Mouse (Mus musculus): ENCODE results near the gene Atp8a2. TPM values are rescaled to one million over a fixed set of nuclear protein-coding genes. Genes with fewer than 3 reads are reported as not detected.

Gene Atp8a2
- polyA plus RNA-seq, 1 experiment, result 0.01 TPM

DNA sequence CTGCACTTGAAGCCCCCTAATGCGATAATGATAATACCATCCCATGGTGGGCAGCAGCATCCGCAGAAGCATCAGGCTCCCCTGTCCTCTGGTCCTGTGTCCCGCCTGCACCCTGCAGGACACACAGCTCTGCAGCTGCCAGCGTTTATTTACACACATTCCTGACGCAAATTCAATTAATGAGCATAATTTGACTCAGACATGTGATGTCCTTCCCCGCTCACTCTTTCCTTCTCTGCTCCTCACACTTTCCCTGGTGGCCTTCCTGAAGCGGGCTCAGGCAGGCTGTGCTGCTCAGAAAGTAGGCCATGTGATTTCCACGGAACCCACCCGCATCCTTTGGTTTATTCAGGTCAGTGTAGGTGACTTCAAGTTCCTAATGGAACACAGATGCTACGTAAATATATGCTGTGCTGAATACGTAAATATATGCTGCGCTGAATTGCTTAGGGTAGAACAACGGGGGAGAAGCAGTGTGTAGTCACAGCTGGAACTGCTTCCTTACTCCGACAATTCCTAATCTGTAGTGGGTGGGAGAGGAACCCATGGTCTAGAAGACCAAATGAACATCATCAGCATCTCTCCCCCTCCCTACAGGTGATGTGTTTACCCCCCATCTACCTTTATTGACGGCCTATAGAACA lies 437.7 kb downstream of the Atp8a2 start:
- TF ChIP-seq TAL1 (IDR thresholded peaks at IDR 0.05; ENCODE audit: low read length) (no peak), GATA1 (IDR thresholded peaks at IDR 0.05; ENCODE audit: low read length) (no peak)
- Histone ChIP-seq H3K4me3 (replicated peaks) (no peak overlapping the region), H3K27me3 (ENCODE audit: control insufficient read depth) (no peaks in the 10 kb centered on the region), H3K9me3 (ENCODE audit: control insufficient read depth, low read length) (no peaks in the 10 kb centered on the region), H3K36me3 (ENCODE audit: control insufficient read depth) (no peaks in the 10 kb centered on the region), H3K4me1 (ENCODE audit: control insufficient read depth) (no peaks in the 10 kb centered on the region)

GRCm38 (mm10) chr14:59752401-59752800 lies 444.6 kb downstream of the Atp8a2 start:
- H3K36me3 ChIP-seq (ENCODE audit: control insufficient read depth), result no peaks in the 10 kb centered on the region
- TF ChIP-seq TAL1 (IDR thresholded peaks at IDR 0.05; ENCODE audit: low read length), result no peak
- TF ChIP-seq GATA1 (IDR thresholded peaks at IDR 0.05; ENCODE audit: low read length), result no peak

DNA sequence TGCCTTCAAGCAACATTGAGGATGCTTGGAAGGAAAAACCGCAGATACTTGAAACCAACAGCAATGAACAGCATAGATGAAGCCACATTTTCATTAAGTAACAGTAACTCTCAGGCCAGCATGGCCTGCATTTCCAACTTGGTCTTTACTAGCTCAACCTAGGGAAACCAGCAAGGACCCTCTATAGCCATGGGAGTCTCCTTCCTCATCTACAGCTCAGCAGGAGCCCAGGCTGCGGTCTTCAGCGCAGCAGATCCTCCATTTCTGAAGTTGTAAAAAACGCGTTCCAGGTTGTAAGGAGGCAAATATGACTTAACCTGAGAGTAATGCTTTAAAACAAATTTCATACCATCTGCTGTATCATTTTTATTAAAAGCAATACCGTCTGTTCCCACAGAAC lies 447.0 kb downstream of the Atp8a2 start:
- no peak for TF ChIP-seq TAL1 (IDR thresholded peaks at IDR 0.05; ENCODE audit: low read length)
- no peak for TF ChIP-seq GATA1 (IDR thresholded peaks at IDR 0.05; ENCODE audit: low read length)
- H3K9me3 ChIP-seq (ENCODE audit: control insufficient read depth, low read length), result no peaks in the 10 kb centered on the region
- H3K36me3 ChIP-seq (ENCODE audit: control insufficient read depth), result no peaks in the 10 kb centered on the region

More at GRCm38 (mm10) chr14:59752401-59752800, 444.6 kb downstream of the Atp8a2 start:
- no peak overlapping the region for H3K4me3 ChIP-seq (replicated peaks)
- H3K4me1 ChIP-seq (ENCODE audit: control insufficient read depth), result no peaks in the 10 kb centered on the region
- no peaks in the 10 kb centered on the region for H3K27me3 ChIP-seq (ENCODE audit: control insufficient read depth)
- no peaks in the 10 kb centered on the region for H3K9me3 ChIP-seq (ENCODE audit: control insufficient read depth, low read length)

DNA sequence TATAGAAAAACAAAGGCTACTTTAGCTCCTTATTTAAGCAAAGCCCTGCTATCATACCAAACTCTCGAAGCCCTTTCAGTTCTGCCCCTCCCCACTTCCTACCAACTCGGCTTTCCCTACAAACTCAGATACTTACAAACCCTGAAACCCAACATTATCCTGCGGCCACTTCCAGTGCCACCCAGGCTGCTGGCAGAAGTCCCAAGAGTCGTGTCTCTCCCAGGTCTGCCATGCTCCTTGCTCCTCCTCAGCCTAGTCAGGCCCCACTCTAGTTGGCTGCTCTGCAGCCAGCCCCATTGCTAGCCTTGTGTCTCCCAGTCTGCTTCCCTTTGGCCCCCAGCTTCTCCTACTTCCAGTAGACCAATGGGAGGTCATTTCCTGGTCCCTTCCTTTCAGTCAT lies 451.3 kb downstream of the Atp8a2 start:
- H3K4me3 ChIP-seq (replicated peaks), result no peak overlapping the region
- H3K27me3 ChIP-seq (ENCODE audit: control insufficient read depth), result no peaks in the 10 kb centered on the region
- no peaks in the 10 kb centered on the region for H3K9me3 ChIP-seq (ENCODE audit: control insufficient read depth, low read length)
- TF ChIP-seq GATA1 (IDR thresholded peaks at IDR 0.05; ENCODE audit: low read length) (no peak), TAL1 (IDR thresholded peaks at IDR 0.05; ENCODE audit: low read length) (no peak)
- H3K4me1 ChIP-seq (ENCODE audit: control insufficient read depth), result no peaks in the 10 kb centered on the region
- no peaks in the 10 kb centered on the region for H3K36me3 ChIP-seq (ENCODE audit: control insufficient read depth)

More for the DNA sequence above, 447.0 kb downstream of the Atp8a2 start:
- H3K4me1 ChIP-seq (ENCODE audit: control insufficient read depth), result no peaks in the 10 kb centered on the region
- H3K4me3 ChIP-seq (replicated peaks), result no peak overlapping the region
- no peaks in the 10 kb centered on the region for H3K27me3 ChIP-seq (ENCODE audit: control insufficient read depth)

- H3K27me3 ChIP-seq (ENCODE audit: control insufficient read depth), result no peaks in the 10 kb centered on the region
- no peaks in the 10 kb centered on the region for H3K4me1 ChIP-seq (ENCODE audit: control insufficient read depth)
- TF ChIP-seq GATA1 (IDR thresholded peaks at IDR 0.05; ENCODE audit: low read length), result no peak
- TF ChIP-seq TAL1 (IDR thresholded peaks at IDR 0.05; ENCODE audit: low read length), result no peak
- H3K9me3 ChIP-seq (ENCODE audit: control insufficient read depth, low read length), result no peaks in the 10 kb centered on the region
- H3K36me3 ChIP-seq (ENCODE audit: control insufficient read depth), result no peaks in the 10 kb centered on the region
- H3K4me3 ChIP-seq (replicated peaks), result no peak overlapping the region
These were observed 455.2 kb downstream of the Atp8a2 start for GRCm38 (mm10) chr14:59741752-59742151.

DNA sequence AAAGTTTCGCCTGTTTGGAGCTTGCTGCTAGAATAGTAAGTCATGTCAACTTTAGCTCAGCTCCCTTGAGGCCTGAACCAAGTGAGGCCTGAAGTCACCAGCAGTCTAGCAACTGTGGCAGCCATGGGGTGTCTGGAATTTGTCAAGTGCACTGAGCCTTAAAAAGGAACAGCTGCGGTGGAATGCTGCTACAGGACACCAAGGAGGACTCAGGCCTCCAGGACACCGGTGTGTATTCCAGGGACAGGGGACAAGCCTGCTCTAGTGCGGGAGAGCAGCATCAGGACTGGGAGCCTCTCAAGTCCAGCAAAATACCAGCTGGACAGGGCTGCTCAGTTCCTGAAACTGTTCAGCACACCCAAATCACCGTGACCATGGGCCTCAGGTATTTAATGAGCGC lies 457.5 kb downstream of the Atp8a2 start:
- H3K36me3 ChIP-seq (ENCODE audit: control insufficient read depth), result no peaks in the 10 kb centered on the region
- TF ChIP-seq TAL1 (IDR thresholded peaks at IDR 0.05; ENCODE audit: low read length) (no peak), GATA1 (IDR thresholded peaks at IDR 0.05; ENCODE audit: low read length) (no peak)

GRCm38 (mm10) chr14:59737734-59738294 lies 459.2 kb downstream of the Atp8a2 start:
- Histone ChIP-seq H3K27me3 (ENCODE audit: control insufficient read depth) (no peaks in the 10 kb centered on the region), H3K4me1 (ENCODE audit: control insufficient read depth) (no peaks in the 10 kb centered on the region), H3K4me3 (replicated peaks) (no peak overlapping the region), H3K36me3 (ENCODE audit: control insufficient read depth) (no peaks in the 10 kb centered on the region), H3K9me3 (ENCODE audit: control insufficient read depth, low read length) (no peaks in the 10 kb centered on the region)
- no peak for TF ChIP-seq GATA1 (IDR thresholded peaks at IDR 0.05; ENCODE audit: low read length)
- TF ChIP-seq TAL1 (IDR thresholded peaks at IDR 0.05; ENCODE audit: low read length), result no peak

More for the DNA sequence above, 457.5 kb downstream of the Atp8a2 start:
- H3K9me3 ChIP-seq (ENCODE audit: control insufficient read depth, low read length), result no peaks in the 10 kb centered on the region
- H3K4me3 ChIP-seq (replicated peaks), result no peak overlapping the region
- H3K27me3 ChIP-seq (ENCODE audit: control insufficient read depth), result no peaks in the 10 kb centered on the region
- H3K4me1 ChIP-seq (ENCODE audit: control insufficient read depth), result no peaks in the 10 kb centered on the region

DNA sequence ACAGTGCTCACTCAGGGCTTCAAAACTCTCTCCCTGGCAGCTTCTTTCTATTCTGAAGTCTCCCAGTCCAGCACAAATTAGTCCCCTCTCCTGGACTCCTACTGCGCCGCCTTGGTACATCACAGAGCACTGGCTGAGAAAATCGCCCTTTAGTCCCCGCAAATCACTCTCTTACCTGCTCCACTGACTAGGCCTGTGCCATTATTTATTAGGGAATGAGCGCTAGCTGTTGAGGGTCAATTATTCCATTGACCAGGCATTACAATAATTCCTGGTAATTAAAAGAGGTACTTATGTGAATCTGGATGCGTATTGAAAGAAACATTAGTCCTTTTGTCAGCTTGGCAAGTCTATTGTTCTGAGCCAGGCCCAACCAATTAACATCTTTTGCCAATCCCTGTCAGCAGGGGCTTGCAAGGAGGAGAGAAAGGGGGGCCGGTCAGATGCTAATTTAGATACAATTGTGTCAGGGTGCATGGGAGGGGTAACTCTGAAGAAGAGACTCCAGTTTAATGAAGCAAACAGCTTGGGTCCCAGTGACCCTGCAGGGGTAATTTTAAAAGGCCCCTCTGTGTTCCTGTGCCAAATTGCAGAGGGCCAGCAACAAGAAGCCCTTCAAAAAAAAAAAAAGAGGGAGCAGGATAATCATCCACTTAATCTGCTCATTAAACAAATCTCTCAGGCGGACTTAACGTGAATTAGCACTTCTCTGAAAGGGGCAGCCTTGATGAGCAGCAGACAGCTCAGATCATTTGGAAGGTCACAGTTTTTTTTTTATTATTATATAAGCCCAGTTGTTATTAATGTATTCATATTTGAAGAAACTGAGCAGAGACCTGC lies 459.9 kb downstream of the Atp8a2 start:
- Histone ChIP-seq H3K27me3 (ENCODE audit: control insufficient read depth) (no peaks in the 10 kb centered on the region), H3K4me1 (ENCODE audit: control insufficient read depth) (no peaks in the 10 kb centered on the region), H3K4me3 (replicated peaks) (no peak overlapping the region), H3K9me3 (ENCODE audit: control insufficient read depth, low read length) (no peaks in the 10 kb centered on the region), H3K36me3 (ENCODE audit: control insufficient read depth) (no peaks in the 10 kb centered on the region)
- no peak for TF ChIP-seq GATA1 (IDR thresholded peaks at IDR 0.05; ENCODE audit: low read length)
- TF ChIP-seq TAL1 (IDR thresholded peaks at IDR 0.05; ENCODE audit: low read length), result no peak

GRCm38 (mm10) chr14:59730043-59730390 lies 467.0 kb downstream of the Atp8a2 start:
- Histone ChIP-seq H3K9me3 (ENCODE audit: control insufficient read depth, low read length) (no peaks in the 10 kb centered on the region), H3K4me3 (replicated peaks) (no peak overlapping the region), H3K4me1 (ENCODE audit: control insufficient read depth) (no peaks in the 10 kb centered on the region), H3K27me3 (ENCODE audit: control insufficient read depth) (no peaks in the 10 kb centered on the region), H3K36me3 (ENCODE audit: control insufficient read depth) (no peaks in the 10 kb centered on the region)
- TF ChIP-seq TAL1 (IDR thresholded peaks at IDR 0.05; ENCODE audit: low read length), result no peak
